Mouse (Mus musculus): ENCODE measurements around the gene Naa50. TPM values are rescaled to one million over a fixed set of nuclear protein-coding genes. Genes with fewer than 3 reads are reported as not detected.

The Naa50 gene
- total and polyA plus RNA-seq, 2 experiments from 2014 or later: 10.1 to 56.3 TPM

DNA sequence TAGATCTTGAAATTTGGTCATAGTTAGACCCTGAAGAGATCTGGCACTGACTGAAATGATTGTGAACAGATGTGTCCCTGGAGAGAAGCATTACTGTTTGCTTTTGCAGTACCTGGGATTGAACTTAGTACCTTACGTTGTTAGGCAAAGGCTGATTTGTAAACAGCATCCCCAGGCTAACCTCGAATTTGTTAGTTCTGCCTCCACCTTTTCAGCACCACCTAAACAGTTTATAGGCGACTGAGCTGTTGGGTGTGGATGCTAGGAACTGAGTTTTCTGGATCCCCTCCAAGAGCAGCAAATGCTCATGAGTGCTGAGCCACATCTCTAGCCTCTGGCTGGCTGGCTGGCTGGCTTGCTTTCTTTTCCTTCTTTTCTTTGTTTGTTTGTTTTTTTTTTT lies 25.6 kb downstream of the Naa50 start:
- H3K9ac ChIP-seq (replicated peaks; ENCODE audit: low read length): no peak overlapping the region
- H3K4me1 ChIP-seq (ENCODE audit: insufficient read depth, low read length): no peaks in the 10 kb centered on the region
- ATAC-seq (no peak), DNase-seq (ENCODE audit: low spot score) (no peak)
- H3K4me3 ChIP-seq (ENCODE audit: low read length): no peak overlapping the region
- H3K9me3 ChIP-seq (ENCODE audit: low read length): no peaks in the 10 kb centered on the region
- no peaks in the 10 kb centered on the region for H3K27me3 ChIP-seq (ENCODE audit: insufficient read depth, low read length)
- WGBS: 54% methylated on average over 3 of the region's 3 CpGs
- H3K27ac ChIP-seq: no peak overlapping the region
- H3K36me3 ChIP-seq (ENCODE audit: insufficient read depth, low read length): no peaks in the 10 kb centered on the region
- TF ChIP-seq CTCF (IDR thresholded peaks at IDR 0.05; ENCODE audit: low read depth): no peak
- no peak overlapping the region for H3K4me2 ChIP-seq (ENCODE audit: low read depth, low read length)

DNA sequence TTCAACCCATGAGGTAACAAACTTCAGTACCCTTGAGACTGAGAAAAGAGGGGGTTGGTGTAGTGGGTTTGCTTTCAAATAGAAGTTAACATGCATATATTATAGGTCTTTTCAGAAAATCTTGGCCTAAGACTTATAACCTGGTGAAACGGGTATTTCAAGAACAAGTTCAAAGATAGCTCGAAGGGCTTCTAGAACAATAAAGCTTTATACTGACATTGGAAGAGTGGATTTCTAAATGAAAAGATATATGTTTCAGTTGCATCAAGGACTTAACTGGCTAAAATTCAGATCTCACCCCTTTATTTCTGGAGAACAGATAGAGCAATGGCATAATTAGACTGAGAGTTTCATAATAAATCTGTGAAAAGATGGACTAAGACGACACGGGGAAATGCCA lies 29.4 kb downstream of the Naa50 start:
- 0 out of 2 replicates have a peak, but pooled peaks cover under 1% of the 10 kb centered on the region for H3K4me1 ChIP-seq (ENCODE audit: insufficient read depth, low read length)
- H3K4me2 ChIP-seq (ENCODE audit: low read depth, low read length): no peak overlapping the region
- no peak overlapping the region for H3K4me3 ChIP-seq (ENCODE audit: low read length)
- DNase-seq (ENCODE audit: low spot score) (no peak), ATAC-seq (no peak)
- H3K27me3 ChIP-seq (ENCODE audit: insufficient read depth, low read length): no peaks in the 10 kb centered on the region
- no peaks in the 10 kb centered on the region for H3K36me3 ChIP-seq (ENCODE audit: insufficient read depth, low read length)
- no peak for TF ChIP-seq CTCF (IDR thresholded peaks at IDR 0.05; ENCODE audit: low read depth)
- 91% methylated on average over 4 of the region's 4 CpGs for WGBS
- H3K9ac ChIP-seq (replicated peaks; ENCODE audit: low read length): no peak overlapping the region
- no peaks in the 10 kb centered on the region for H3K9me3 ChIP-seq (ENCODE audit: low read length)
- H3K27ac ChIP-seq: no peak overlapping the region

DNA sequence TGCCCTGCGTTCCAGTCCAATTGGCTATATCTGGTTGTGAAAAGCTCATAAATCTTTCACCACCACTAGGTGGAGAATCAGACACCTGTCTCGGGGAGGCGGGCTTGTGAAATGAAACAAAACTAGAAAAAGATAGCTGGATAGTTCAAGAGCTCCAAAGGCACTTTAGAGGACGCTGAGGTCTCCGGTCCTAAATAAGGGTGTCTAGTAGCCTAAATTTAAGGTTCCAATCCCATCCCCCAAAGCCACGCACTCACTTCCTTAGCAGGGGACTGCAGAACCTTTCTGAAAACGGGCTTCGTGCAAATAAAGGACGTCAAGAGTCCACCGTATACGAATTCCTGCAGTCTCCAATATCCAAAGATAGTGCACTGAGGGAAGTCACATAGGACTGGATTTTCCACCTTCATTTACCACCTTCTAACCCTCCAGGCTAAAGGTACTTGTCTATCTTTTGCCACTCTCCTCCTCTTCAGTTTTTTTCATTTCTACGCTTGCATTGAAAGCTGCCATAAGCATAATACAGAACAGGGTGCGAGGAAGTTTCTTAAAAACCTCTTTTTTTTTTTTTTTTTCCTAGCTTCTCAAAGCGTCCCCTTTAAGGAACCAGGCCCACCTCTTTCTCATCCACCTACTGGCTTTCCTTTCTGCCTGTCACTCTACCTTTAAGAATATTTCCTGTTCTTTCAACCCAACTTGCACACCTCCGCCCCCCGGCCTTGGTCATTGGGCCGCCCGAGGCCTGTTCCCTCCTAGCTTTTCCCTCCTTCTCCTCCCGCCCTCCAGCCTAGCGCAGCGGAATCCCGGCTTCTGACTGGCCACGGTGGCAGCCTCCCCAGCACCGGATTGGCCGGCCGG lies 32.9 kb downstream of the Naa50 start:
- Histone ChIP-seq H3K4me2 (ENCODE audit: low read depth, low read length) (peak overlapping the region; percentile 92), H3K9ac (replicated peaks; ENCODE audit: low read length) (peak overlapping the region; percentile 92), H3K9me3 (ENCODE audit: low read length) (no peaks in the 10 kb centered on the region), H3K4me3 (ENCODE audit: low read length) (peak overlapping the region; percentile 90), H3K36me3 (ENCODE audit: insufficient read depth, low read length) (no peaks in the 10 kb centered on the region), H3K4me1 (ENCODE audit: insufficient read depth, low read length) (0 out of 2 replicates have a peak, but pooled peaks cover 6% of the 10 kb centered on the region), H3K27me3 (ENCODE audit: insufficient read depth, low read length) (no peaks in the 10 kb centered on the region), H3K27ac (peak overlapping the region; percentile 89)
- peak; percentile 100 for ATAC-seq
- peak; percentile 69 for TF ChIP-seq CTCF (IDR thresholded peaks at IDR 0.05; ENCODE audit: low read depth)
- WGBS: 1% methylated on average over 26 of the region's 26 CpGs
- DNase-seq (ENCODE audit: low spot score): peak; percentile 98

DNA sequence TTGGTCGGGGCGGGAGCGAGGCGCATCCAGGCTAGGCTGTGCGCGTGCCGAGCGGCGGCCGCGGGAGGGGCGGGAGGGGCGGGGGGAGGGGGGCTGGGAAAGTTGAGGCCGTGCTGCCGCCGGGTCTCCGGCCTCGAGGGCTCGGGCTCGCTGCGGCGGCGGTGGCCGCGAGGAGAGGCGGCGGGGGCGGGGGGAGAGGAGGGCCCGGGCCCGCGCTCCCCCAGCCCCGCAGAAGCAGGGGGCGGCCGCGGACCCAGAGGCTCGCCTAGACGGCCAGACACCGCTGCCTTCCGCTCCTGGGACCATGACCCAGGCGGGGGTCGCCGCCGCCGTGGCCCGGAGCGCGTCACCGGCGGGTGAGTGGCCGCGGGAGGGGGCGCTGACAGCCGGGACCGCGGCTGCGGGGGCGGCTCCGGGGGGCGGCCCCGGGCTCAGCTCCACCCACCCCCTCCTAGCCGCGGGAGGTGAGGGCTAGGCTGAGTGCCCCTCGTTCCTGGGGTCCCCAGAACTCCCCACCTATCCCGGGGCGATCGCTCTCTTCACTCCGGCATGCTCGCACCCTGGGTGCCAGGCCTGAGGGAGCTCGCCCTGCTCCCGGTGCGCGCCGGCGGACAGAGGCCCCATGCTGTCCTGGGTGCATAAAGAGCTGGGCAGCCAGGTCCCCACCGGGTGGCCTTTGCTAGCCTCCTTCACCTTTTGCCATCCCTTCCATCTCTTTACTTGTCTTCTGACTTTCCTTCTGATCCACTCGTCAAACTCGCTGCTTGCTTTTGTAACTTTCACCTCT lies 33.7 kb downstream of the Naa50 start, which contains the start of gene Usf3:
Gene Usf3, plus strand, starts transcription at position 92 of the 787 bp plus-strand sequence.
- Histone ChIP-seq H3K27me3 (ENCODE audit: insufficient read depth, low read length) (no peaks in the 10 kb centered on the region), H3K9ac (replicated peaks; ENCODE audit: low read length) (peak within 1 kb of the TSS; percentile 92), H3K36me3 (ENCODE audit: insufficient read depth, low read length) (no peaks in the 10 kb centered on the region), H3K4me1 (ENCODE audit: insufficient read depth, low read length) (0 out of 2 replicates have a peak, but pooled peaks cover 6% of the 10 kb centered on the region), H3K9me3 (ENCODE audit: low read length) (no peaks in the 10 kb centered on the region), H3K27ac (peak within 1 kb of the TSS; percentile 89), H3K4me3 (ENCODE audit: low read length) (peak within 1 kb of the TSS; percentile 90), H3K4me2 (ENCODE audit: low read depth, low read length) (peak within 1 kb of the TSS; percentile 92)
- ATAC-seq: peak; percentile 76
- TF ChIP-seq CTCF (IDR thresholded peaks at IDR 0.05; ENCODE audit: low read depth): no peak
- peak; percentile 51 for DNase-seq (ENCODE audit: low spot score)
- whole genome bisulfite sequencing: under 1% methylated on average over 39 of the region's 77 CpGs

DNA sequence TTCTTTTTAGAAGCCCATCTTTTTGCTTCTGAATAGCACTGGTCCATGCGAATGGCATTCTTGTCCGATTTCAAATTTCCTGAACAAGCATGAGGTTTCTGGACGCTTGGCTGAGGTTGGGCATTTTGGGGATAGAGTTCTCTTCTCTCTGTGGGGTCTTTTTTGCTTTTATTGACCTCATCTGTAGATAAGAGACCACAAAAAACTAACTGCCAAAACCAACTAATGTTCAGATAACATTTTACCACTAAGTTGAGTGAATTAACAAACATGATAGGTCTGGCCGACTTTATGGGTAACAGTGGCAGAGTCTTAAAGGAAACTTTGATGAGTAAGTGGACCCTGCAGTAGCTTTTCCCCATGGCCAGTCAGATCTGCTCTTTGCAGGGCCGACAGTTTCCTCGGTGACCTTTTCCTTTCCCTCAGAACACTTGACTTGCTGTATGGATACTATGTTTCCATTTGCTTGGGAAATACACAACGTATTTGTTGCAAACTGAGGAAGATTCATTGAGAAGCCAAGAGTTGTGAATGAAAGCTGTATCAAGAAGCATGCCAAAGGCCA lies 34.4 kb downstream of the Naa50 start:
- Histone ChIP-seq H3K9me3 (ENCODE audit: low read length) (no peaks in the 10 kb centered on the region), H3K4me2 (ENCODE audit: low read depth, low read length) (peak overlapping the region; percentile 82), H3K27me3 (ENCODE audit: insufficient read depth, low read length) (no peaks in the 10 kb centered on the region), H3K4me3 (ENCODE audit: low read length) (peak overlapping the region; percentile 90), H3K4me1 (ENCODE audit: insufficient read depth, low read length) (0 out of 2 replicates have a peak, but pooled peaks cover 6% of the 10 kb centered on the region), H3K9ac (replicated peaks; ENCODE audit: low read length) (peak overlapping the region; percentile 92), H3K27ac (peak overlapping the region; percentile 89; the same call in 1 of the 2 replicates), H3K36me3 (ENCODE audit: insufficient read depth, low read length) (no peaks in the 10 kb centered on the region)
- TF ChIP-seq CTCF (IDR thresholded peaks at IDR 0.05; ENCODE audit: low read depth): no peak
- ATAC-seq (no peak), DNase-seq (ENCODE audit: low spot score) (no peak)
- WGBS: 19% methylated on average over 7 of the region's 7 CpGs

DNA sequence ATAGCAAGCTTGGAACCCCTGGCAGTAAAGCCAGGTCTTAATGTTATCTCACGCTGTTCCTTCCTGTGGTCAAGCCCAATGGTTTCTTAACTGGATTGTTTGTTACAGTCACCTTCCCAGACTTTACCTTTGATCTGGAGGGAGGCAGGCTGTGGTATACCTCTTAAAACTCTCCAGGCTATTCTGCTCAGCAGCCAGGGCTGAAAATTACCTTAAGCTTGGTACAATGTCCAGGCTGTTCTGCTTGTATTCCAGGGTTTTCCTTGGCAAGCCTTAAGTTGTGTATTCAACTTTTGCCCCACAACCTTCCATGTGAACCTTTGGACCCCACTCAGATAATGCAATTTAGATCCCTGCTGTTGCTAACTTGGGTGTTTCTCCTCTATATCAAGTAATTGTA lies 35.4 kb downstream of the Naa50 start:
- H3K36me3 ChIP-seq (ENCODE audit: insufficient read depth, low read length): no peaks in the 10 kb centered on the region
- no peaks in the 10 kb centered on the region for H3K9me3 ChIP-seq (ENCODE audit: low read length)
- DNase-seq (ENCODE audit: low spot score): no peak
- H3K4me1 ChIP-seq (ENCODE audit: insufficient read depth, low read length): 0 out of 2 replicates have a peak, but pooled peaks cover 6% of the 10 kb centered on the region
- no peak overlapping the region for H3K4me2 ChIP-seq (ENCODE audit: low read depth, low read length)
- no peak overlapping the region for H3K9ac ChIP-seq (replicated peaks; ENCODE audit: low read length)
- H3K4me3 ChIP-seq (ENCODE audit: low read length): no peak overlapping the region
- no peak overlapping the region for H3K27ac ChIP-seq
- ATAC-seq: no peak
- H3K27me3 ChIP-seq (ENCODE audit: insufficient read depth, low read length): no peaks in the 10 kb centered on the region
- TF ChIP-seq CTCF (IDR thresholded peaks at IDR 0.05; ENCODE audit: low read depth): no peak
- WGBS: 66% methylated on average over 1 of the region's 1 CpGs

All from hindbrain, postnatal 0 days (tissue).